Mouse (Mus musculus) limb, embryonic 10.5 days (tissue): ENCODE results near the gene Rnase2b. TPM values are rescaled to one million over a fixed set of nuclear protein-coding genes. Genes with fewer than 3 reads are reported as not detected.
"Not testable (repeated sequence)": the region's sequence is repeated elsewhere in the genome, so short reads cannot be mapped to it uniquely, and the experiment has no call there.

Experiments
- DNase-seq: peaks from one replicate; pipeline ENCODE4 v3.0.0-alpha.2; 2017; ENCODE audit warnings: low spot score
- H3K27ac ChIP-seq: fragments of 300-500 bp; sonication (generic); 2 replicates; pipeline ENCODE4 v1.5.1; 2016; ENCODE audit warnings: mild to moderate bottlenecking
- H3K27me3 ChIP-seq: fragments of 300-500 bp; sonication (generic); 2 replicates; pipeline ENCODE4 v1.6.1; 2016; ENCODE audit warnings: low read depth, mild to moderate bottlenecking; ENCODE audit not compliant: poor library complexity, severe bottlenecking
- H3K36me3 ChIP-seq: fragments of 300-500 bp; sonication (generic); 2 replicates; pipeline ENCODE4 v1.6.1; 2016; ENCODE audit warnings: mild to moderate bottlenecking, moderate library complexity
- H3K4me1 ChIP-seq: fragments of 300-500 bp; sonication (generic); 2 replicates; pipeline ENCODE4 v1.6.1; 2016
- H3K4me3 ChIP-seq: fragments of 300-500 bp; sonication (generic); 2 replicates; pipeline ENCODE4 v1.5.1; 2016; ENCODE audit warnings: mild to moderate bottlenecking, moderate library complexity
- H3K9me3 ChIP-seq: fragments of 300-500 bp; sonication (generic); replicated peaks from 2 replicates; pipeline ENCODE4 v1.6.1; 2016; ENCODE audit warnings: mild to moderate bottlenecking
- WGBS: fragments of 180-500 bp; shearing (Covaris S2); methylation state at CpG from one replicate; pipeline ENCODE4 v1.1.7; 2016; 5-methylcytosine and 5-hydroxymethylcytosine counted together
- polyA plus RNA-seq: library from polyadenylated mRNA; unstranded; fragments of >200 nt; fragmentation: Nextera tagmentation; extraction: Ambion mirVana; gene quantifications from 2 replicates; pipeline ENCODE4 v1.2.1, GENCODE M21; 2016

The Rnase2b gene
- not detected in 2 replicates for polyA plus RNA-seq

DNA sequence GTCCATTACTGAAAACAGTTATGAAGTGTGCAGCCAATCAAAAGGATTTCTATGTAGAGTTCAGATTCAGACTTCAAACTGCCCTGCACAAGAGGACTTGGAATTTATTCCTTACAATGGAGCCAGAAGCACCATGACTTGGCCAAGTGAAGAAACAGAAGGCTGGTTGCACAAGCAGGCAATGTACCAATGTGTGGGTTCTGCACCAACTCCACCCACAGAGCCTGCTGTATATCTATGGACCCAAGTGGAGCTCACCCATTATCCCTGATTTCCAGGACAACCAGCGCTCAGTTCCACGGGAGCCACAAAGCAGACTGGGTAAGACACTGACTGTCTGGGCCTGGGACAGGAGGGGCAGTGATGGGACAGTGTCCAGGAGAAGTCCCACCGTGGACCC is at the start of gene Rnase2b:
Gene Rnase2b (plus strand): TSS at position 285 of the 400 bp plus-strand sequence.
- H3K9me3 ChIP-seq, H3K27ac ChIP-seq, H3K27me3 ChIP-seq, H3K4me3 ChIP-seq, H3K4me1 ChIP-seq, H3K36me3 ChIP-seq, DNase-seq: not testable (repeated sequence)
- WGBS = 90% methylated on average over 3 of the region's 3 CpGs

DNA sequence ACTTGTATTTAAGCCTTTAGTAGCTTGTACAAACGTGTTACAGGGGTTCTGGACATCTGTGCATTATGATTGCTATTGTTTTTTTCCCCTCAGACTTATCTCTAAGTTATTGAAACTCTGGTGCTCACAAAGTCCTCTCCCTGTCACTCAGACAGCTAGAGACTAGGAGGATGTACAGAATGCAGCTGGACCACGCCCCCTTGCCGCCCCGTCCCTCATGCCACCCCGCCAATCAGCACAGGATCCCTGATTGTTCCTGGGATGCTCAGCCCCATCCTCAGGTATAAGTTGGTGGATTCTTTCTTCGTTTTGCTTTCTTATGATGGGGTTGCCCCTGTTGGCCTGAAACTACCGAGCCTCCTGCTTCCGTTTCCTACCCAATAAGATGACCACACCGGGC is 48.6 kb upstream of the Rnase2b start:
- Histone ChIP-seq H3K36me3 (no peaks in the 10 kb centered on the region), H3K27ac (no peak overlapping the region), H3K27me3 (no peaks in the 10 kb centered on the region), H3K9me3 (no peaks in the 10 kb centered on the region), H3K4me3 (no peak overlapping the region), H3K4me1 (no peaks in the 10 kb centered on the region)
- DNase-seq = no peak
- whole genome bisulfite sequencing = 42% methylated on average over 9 of the region's 9 CpGs

DNA sequence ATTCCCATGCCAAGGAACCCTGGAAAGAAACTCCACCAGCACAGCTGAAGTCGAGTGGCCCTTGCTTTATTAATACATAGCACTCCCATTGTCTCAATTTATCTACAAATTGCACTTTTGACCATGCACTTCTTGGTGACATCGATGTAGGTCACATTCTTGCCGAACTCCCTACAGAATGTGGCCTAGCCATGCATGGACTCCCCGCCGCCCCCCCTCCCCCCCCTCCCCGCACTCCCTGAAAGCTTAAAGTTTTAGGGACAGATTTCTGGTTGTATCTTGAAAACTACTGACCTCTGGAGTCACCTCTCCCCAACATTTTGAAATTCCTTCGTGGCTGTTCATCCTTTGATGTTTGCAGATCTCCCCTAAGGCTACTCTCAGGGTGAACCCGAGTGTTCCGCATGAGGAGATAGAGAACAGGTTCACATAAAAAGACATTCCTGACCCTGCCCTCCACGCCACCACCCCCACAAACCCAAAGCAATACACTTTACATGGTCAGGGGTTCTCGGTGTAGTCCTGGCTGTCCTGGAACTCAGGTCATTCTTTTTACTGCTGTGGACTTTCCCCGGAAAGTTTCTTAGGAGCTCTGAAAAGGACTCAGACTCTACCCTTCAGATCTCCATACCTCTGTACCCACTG is 48.0 kb upstream of the Rnase2b start, which contains the start of gene Eddm3b:
Gene Eddm3b (plus strand): TSS at position 511 of the 645 bp plus-strand sequence.
- Histone ChIP-seq H3K9me3 (no peaks in the 10 kb centered on the region), H3K36me3 (no peaks in the 10 kb centered on the region), H3K4me1 (no peaks in the 10 kb centered on the region), H3K27ac (no peak within 1 kb of the TSS), H3K4me3 (no peak within 1 kb of the TSS), H3K27me3 (no peaks in the 10 kb centered on the region)
- DNase-seq = no peak
- 53% methylated on average over 12 of the region's 12 CpGs for WGBS

- H3K27ac ChIP-seq = no peak overlapping the region
- H3K27me3 ChIP-seq = no peaks in the 10 kb centered on the region
- H3K9me3 ChIP-seq = no peaks in the 10 kb centered on the region
- no peak for DNase-seq
- WGBS = 91% methylated on average over 6 of the region's 6 CpGs
- H3K4me1 ChIP-seq = no peaks in the 10 kb centered on the region
- H3K36me3 ChIP-seq = no peaks in the 10 kb centered on the region
- no peak overlapping the region for H3K4me3 ChIP-seq
Measured at GRCm38 (mm10) chr14:51125684-51126083, 36.4 kb upstream of the Rnase2b start.

- no peak overlapping the region for H3K27ac ChIP-seq
- no peak for DNase-seq
- no peaks in the 10 kb centered on the region for H3K27me3 ChIP-seq
- H3K9me3 ChIP-seq = no peaks in the 10 kb centered on the region
- 60% methylated on average over 2 of the region's 2 CpGs for WGBS
- no peak overlapping the region for H3K4me3 ChIP-seq
- H3K4me1 ChIP-seq = no peaks in the 10 kb centered on the region
- H3K36me3 ChIP-seq = no peaks in the 10 kb centered on the region
Measured at GRCm38 (mm10) chr14:51127648-51128258, 34.3 kb upstream of the Rnase2b start.

DNA sequence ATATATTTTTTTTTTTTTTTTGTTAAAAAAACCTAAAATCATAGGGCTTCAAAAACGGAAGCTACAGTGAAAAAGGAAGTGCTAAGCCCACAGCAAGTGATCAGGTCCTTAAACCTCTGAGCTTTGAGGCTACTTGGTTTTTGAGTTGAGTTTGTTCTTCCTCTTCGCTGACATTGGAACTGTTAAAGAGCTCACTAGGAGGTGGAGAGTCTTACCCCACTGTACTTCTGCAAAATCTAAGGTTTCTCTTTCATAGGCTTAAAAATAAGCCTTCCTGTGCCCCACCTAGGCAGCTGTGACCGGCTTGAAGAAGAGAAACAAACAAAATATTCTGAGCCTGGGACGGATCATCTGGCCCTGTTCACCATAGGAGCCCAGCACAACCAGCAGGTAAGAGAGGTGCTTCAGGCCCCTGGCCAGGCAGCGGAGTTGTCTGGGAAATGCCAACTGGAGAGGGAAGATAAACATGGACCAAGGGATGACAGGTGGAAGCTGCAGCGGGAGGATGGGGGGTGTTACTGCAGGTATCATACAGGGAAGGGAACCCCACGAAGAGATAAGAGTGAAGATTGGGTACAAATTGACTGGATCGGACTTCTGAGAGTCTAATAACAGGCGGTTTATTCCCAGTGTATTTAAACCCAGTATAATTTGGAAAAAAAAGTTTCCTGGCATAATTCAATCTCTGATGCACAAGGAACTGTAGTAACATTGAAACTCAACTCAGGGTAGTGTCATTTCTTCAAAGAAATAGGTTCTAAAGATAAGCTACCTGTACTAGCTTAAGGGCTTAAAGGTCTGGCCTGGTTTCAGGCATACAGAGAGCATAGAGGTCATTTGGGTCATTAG is 33.1 kb upstream of the Rnase2b start:
- WGBS = 86% methylated on average over 9 of the region's 9 CpGs
- Histone ChIP-seq H3K27me3 (no peaks in the 10 kb centered on the region), H3K4me1 (no peaks in the 10 kb centered on the region), H3K4me3 (no peak overlapping the region), H3K27ac (no peak overlapping the region), H3K36me3 (no peaks in the 10 kb centered on the region), H3K9me3 (no peaks in the 10 kb centered on the region)
- no peak for DNase-seq

GRCm38 (mm10) chr14:51129624-51129975 is 32.5 kb upstream of the Rnase2b start:
- DNase-seq = no peak
- H3K9me3 ChIP-seq = no peaks in the 10 kb centered on the region
- H3K4me1 ChIP-seq = no peaks in the 10 kb centered on the region
- 75% methylated on average over 4 of the region's 4 CpGs for WGBS
- H3K4me3 ChIP-seq = no peak overlapping the region
- H3K27ac ChIP-seq = no peak overlapping the region
- no peaks in the 10 kb centered on the region for H3K27me3 ChIP-seq
- no peaks in the 10 kb centered on the region for H3K36me3 ChIP-seq

DNA sequence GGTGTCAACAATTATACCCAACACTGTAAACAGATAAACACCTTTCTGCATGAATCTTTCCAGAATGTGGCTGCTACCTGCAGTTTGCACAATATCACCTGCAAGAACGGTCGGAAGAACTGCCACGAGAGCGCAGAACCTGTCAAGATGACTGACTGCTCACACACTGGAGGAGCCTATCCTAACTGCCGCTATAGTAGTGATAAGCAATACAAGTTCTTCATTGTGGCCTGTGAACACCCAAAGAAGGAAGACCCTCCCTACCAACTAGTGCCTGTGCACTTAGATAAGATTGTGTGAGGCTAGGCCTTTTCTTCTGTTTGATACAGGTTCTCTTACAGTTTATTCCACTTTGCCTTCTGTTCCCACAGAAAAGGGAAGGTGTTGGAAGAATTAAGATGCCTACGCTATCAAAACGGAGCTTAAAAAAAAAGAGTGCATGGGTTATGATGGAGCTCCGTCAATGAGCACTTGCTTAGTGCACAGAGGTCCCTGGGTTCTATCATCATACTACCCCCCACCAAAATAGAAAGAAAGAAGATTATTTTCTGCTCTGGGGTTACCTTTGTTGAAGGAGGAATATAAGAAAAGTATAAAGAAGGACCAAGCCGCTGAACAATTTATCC is 31.6 kb upstream of the Rnase2b start:
- Histone ChIP-seq H3K36me3 (no peaks in the 10 kb centered on the region), H3K27me3 (no peaks in the 10 kb centered on the region), H3K4me1 (no peaks in the 10 kb centered on the region), H3K27ac (no peak overlapping the region), H3K4me3 (no peak overlapping the region), H3K9me3 (no peaks in the 10 kb centered on the region)
- WGBS = 91% methylated on average over 9 of the region's 9 CpGs
- DNase-seq = no peak

DNA sequence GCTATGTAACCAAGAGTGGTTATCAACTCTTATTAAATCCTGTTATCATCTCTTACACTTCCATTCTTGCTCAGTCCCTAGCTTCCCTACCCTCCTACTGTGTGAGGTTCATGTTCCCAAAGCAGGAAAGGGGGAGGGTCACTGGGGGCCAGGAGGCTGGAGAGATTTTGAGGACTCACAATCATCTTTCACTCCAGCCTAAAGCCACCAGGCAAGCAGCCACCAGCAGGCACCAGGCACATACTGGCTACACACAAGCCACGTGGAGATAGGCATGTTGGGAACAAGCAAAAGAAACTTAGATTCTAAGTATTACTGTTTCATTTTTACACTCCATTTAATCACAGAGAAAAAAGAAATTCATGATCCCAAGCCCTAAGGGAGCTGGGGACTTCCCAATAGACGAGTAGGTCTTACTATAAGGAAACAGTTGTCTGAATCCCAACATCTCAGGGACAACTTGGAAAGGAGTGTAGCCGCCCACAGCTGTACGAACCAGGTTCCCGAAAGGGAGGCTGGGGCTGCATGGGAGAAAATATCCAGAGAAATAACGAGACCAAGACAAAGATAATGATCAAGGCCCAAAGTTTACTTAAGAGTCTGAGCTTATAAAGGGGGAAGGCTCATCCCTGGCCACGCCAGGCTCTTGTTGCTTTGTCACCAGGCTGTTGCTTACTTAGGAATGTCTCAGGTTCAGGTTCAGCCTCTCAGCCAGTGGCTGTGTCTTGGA is 30.8 kb upstream of the Rnase2b start:
- 87% methylated on average over 7 of the region's 7 CpGs for WGBS
- Histone ChIP-seq H3K27ac (no peak overlapping the region), H3K27me3 (no peaks in the 10 kb centered on the region), H3K4me1 (no peaks in the 10 kb centered on the region), H3K9me3 (no peaks in the 10 kb centered on the region), H3K4me3 (no peak overlapping the region), H3K36me3 (no peaks in the 10 kb centered on the region)
- no peak for DNase-seq

DNA sequence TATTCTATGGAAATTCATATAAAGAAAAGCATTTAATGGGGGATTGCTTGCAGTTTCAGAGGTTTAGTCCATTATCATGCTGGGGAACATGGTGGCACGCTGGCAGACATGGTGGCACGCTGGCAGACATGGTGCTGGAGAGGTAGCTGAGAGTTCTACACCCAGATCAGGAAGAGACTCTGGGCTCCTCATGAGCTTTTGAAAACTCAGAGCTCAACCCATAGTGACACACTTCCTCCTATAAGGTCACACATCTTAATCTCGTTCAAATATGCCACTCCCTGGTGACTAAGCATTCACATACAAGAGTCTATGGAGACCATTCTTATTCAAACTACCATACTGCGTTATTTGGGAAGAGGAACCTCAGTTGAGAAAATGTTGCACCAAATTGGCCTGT is 29.7 kb upstream of the Rnase2b start:
- 93% methylated on average over 4 of the region's 4 CpGs for WGBS
- no peaks in the 10 kb centered on the region for H3K9me3 ChIP-seq
- H3K4me1 ChIP-seq = no peaks in the 10 kb centered on the region
- DNase-seq = no peak
- no peak overlapping the region for H3K4me3 ChIP-seq
- H3K27me3 ChIP-seq = no peaks in the 10 kb centered on the region
- H3K27ac ChIP-seq = no peak overlapping the region
- no peaks in the 10 kb centered on the region for H3K36me3 ChIP-seq

DNA sequence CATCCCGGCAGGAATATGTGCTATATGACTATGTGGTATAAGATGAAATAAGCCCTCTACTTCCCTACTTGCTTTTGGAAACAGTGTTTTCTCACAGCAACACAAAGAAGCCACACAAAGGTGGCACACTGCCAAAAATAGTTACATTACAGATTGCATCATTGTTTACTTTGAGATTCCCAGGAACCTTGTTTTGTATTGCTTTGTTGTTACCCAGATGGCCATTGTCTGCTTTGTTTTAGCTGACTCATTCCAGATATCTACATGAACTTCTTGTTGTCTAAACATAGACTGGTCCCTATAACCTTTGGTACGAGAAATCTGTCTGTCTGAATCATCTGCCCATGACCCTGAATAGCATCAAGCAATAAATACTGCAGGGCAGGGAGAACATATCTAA is 21.7 kb upstream of the Rnase2b start:
- no peak for DNase-seq
- Histone ChIP-seq H3K27me3 (no peaks in the 10 kb centered on the region), H3K9me3 (no peaks in the 10 kb centered on the region), H3K4me3 (no peak overlapping the region), H3K36me3 (no peaks in the 10 kb centered on the region), H3K27ac (no peak overlapping the region), H3K4me1 (no peaks in the 10 kb centered on the region)
- 89% methylated on average over 2 of the region's 2 CpGs for WGBS

- H3K4me3 ChIP-seq = no peak overlapping the region
- H3K27me3 ChIP-seq = no peaks in the 10 kb centered on the region
- WGBS = 91% methylated on average over 4 of the region's 4 CpGs
- H3K4me1 ChIP-seq = no peaks in the 10 kb centered on the region
- no peak overlapping the region for H3K27ac ChIP-seq
- H3K9me3 ChIP-seq = no peaks in the 10 kb centered on the region
- H3K36me3 ChIP-seq = no peaks in the 10 kb centered on the region
- no peak for DNase-seq
Measured at GRCm38 (mm10) chr14:51142119-51142518, 19.9 kb upstream of the Rnase2b start.
